Mouse (Mus musculus): Measurements from ENCODE around the gene B430305J03Rik.

- TF ChIP-seq CTCF (IDR thresholded peaks at IDR 0.05; ENCODE audit: low read depth, low read length) (no peak), GATA1 (IDR thresholded peaks at IDR 0.05; ENCODE audit: borderline replicate concordance, low read length) (no peak)
Measured at GRCm38 (mm10) chr3:61348036-61348614, 17.6 kb downstream of the B430305J03Rik start.
